Mouse (Mus musculus) hindbrain, embryonic 11.5 days (tissue): Measurements from ENCODE around the gene Ddx39b. TPM values are rescaled to one million over a fixed set of nuclear protein-coding genes. Genes with fewer than 3 reads are reported as not detected.

ENCODE experiments used
- ATAC-seq: fragments of 200-750 bp; cut with Nextera tagmentation; 2 replicates; pipeline ENCODE4 v1.8.0; 2017; ENCODE audit warnings: mild to moderate bottlenecking, moderate TSS enrichment, moderate library complexity; ENCODE audit not compliant: low FRiP score
- DNase-seq: peaks from one replicate; pipeline ENCODE4 v3.0.0-alpha.2; 2015; ENCODE audit warnings: low spot score
- H3K27ac ChIP-seq: fragments of 300-500 bp; sonication (generic); 2 replicates; pipeline ENCODE4 v1.5.1; 2014; ENCODE audit warnings: mild to moderate bottlenecking, low read depth, low read length
- H3K27me3 ChIP-seq: fragments of 300-500 bp; sonication (generic); 2 replicates; pipeline ENCODE4 v1.6.1; 2014; ENCODE audit warnings: mild to moderate bottlenecking, low read length, moderate library complexity, mixed read lengths; ENCODE audit not compliant: control insufficient read depth, insufficient read depth
- H3K36me3 ChIP-seq: fragments of 300-500 bp; sonication (generic); 2 replicates; pipeline ENCODE4 v1.6.1; 2014; ENCODE audit warnings: mild to moderate bottlenecking, low read length, moderate library complexity, mixed read lengths; ENCODE audit not compliant: control insufficient read depth, insufficient read depth
- H3K4me1 ChIP-seq: fragments of 300-500 bp; sonication (generic); replicated peaks from 2 replicates; pipeline ENCODE4 v1.6.1; 2014; ENCODE audit warnings: low read length, mixed read lengths; ENCODE audit not compliant: control insufficient read depth, insufficient read depth
- H3K4me2 ChIP-seq: fragments of 300-500 bp; sonication (generic); replicated peaks from 2 replicates; pipeline ENCODE4 v1.6.1; 2014; ENCODE audit warnings: mild to moderate bottlenecking, low read depth, low read length
- H3K4me3 ChIP-seq: fragments of 300-500 bp; sonication (generic); 2 replicates; pipeline ENCODE4 v1.5.1; 2014; ENCODE audit warnings: low read depth, low read length
- H3K9ac ChIP-seq: fragments of 300-500 bp; sonication (generic); 2 replicates; pipeline ENCODE4 v1.6.1; 2014; ENCODE audit warnings: low read depth, low read length
- H3K9me3 ChIP-seq: fragments of 300-500 bp; sonication (generic); 2 replicates; pipeline ENCODE4 v1.6.1; 2016; ENCODE audit warnings: low read length; ENCODE audit not compliant: control insufficient read depth
- WGBS: fragments of 180-500 bp; shearing (Covaris S2); extraction: QIAGEN DNeasy Blood & Tissue Kit; methylation state at CpG from one replicate; pipeline ENCODE4 v1.1.7; 2014; 5-methylcytosine and 5-hydroxymethylcytosine counted together
- polyA plus RNA-seq: library from polyadenylated mRNA; unstranded; fragments of >200 nt; fragmentation: Nextera tagmentation; extraction: Ambion mirVana; gene quantifications from 2 replicates; pipeline ENCODE4 v1.2.1, GENCODE M21; 2014

Ddx39b gene
- polyA plus RNA-seq, 1 experiment from 2014 or later = 633 TPM

- ATAC-seq (no peak), DNase-seq (no peak)
- no peak overlapping the region for H3K4me3 ChIP-seq
- H3K9ac ChIP-seq = no peak overlapping the region
- H3K27ac ChIP-seq = no peak overlapping the region
- no peaks in the 10 kb centered on the region for H3K9me3 ChIP-seq
- H3K4me2 ChIP-seq = 0 out of 2 replicates have a peak overlapping the region, but pooled peaks have one; percentile 71
- peaks cover 50% of the 10 kb centered on the region for H3K36me3 ChIP-seq
- 94% methylated on average over 2 of the region's 2 CpGs for WGBS
- H3K27me3 ChIP-seq = no peaks in the 10 kb centered on the region
- H3K4me1 ChIP-seq = peaks cover 24% of the 10 kb centered on the region
Observed at GRCm38 (mm10) chr17:35244999-35245398, 3.5 kb downstream of the Ddx39b start.

GRCm38 (mm10) chr17:35245731-35246623 lies 4.4 kb downstream of the Ddx39b start:
- Histone ChIP-seq H3K9me3 (no peaks in the 10 kb centered on the region), H3K9ac (no peak overlapping the region), H3K36me3 (peaks cover 59% of the 10 kb centered on the region), H3K4me3 (peak overlapping the region; percentile 6; the same call in 1 of the 2 replicates), H3K27me3 (no peaks in the 10 kb centered on the region), H3K4me2 (no peak overlapping the region), H3K27ac (no peak overlapping the region), H3K4me1 (peaks cover 21% of the 10 kb centered on the region)
- DNase-seq (no peak), ATAC-seq (no peak)
- 87% methylated on average over 15 of the region's 15 CpGs for WGBS

DNA sequence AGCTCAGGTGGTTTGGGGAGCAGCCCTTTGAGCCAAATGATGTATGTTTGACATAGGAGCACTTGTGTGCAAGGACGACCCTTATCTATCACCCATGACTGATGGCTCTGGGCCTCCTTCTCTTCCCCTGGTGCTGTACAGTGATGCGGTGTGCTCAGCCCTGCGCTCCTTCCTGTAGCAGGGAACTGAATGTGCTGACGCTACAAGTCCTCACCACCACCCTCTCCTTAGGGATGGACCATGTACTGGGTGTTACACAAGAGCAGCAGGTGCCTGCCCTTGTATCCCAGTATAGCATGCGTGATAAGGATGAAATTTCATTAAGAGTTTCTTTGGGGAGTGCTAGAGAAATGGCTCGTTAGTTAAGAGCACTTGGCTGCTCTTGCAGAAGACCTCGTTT lies 5.6 kb downstream of the Ddx39b start:
- no peaks in the 10 kb centered on the region for H3K27me3 ChIP-seq
- DNase-seq (no peak), ATAC-seq (no peak)
- H3K9me3 ChIP-seq = no peaks in the 10 kb centered on the region
- no peak overlapping the region for H3K4me3 ChIP-seq
- peaks cover 66% of the 10 kb centered on the region for H3K36me3 ChIP-seq
- WGBS = 89% methylated on average over 7 of the region's 7 CpGs
- H3K4me2 ChIP-seq = no peak overlapping the region
- no peak overlapping the region for H3K27ac ChIP-seq
- no peak overlapping the region for H3K9ac ChIP-seq
- peaks cover 21% of the 10 kb centered on the region for H3K4me1 ChIP-seq

- Histone ChIP-seq H3K4me2 (no peak overlapping the region), H3K9me3 (no peaks in the 10 kb centered on the region), H3K9ac (no peak overlapping the region), H3K36me3 (peaks cover 70% of the 10 kb centered on the region), H3K4me1 (peaks cover 14% of the 10 kb centered on the region), H3K27ac (no peak overlapping the region), H3K4me3 (no peak overlapping the region), H3K27me3 (no peaks in the 10 kb centered on the region)
- ATAC-seq = no peak
- WGBS = 90% methylated on average over 14 of the region's 14 CpGs
- no peak for DNase-seq
Observed at GRCm38 (mm10) chr17:35248986-35249385, 7.4 kb downstream of the Ddx39b start.

GRCm38 (mm10) chr17:35249451-35250197 lies 8.1 kb downstream of the Ddx39b start:
- Histone ChIP-seq H3K4me3 (no peak overlapping the region), H3K27me3 (no peaks in the 10 kb centered on the region), H3K4me2 (no peak overlapping the region), H3K4me1 (peaks cover 10% of the 10 kb centered on the region; the same call in 1 of the 2 replicates), H3K36me3 (peaks cover 63% of the 10 kb centered on the region), H3K27ac (no peak overlapping the region), H3K9me3 (no peaks in the 10 kb centered on the region), H3K9ac (no peak overlapping the region)
- WGBS = 88% methylated on average over 19 of the region's 19 CpGs
- ATAC-seq (no peak), DNase-seq (no peak)

- 93% methylated on average over 3 of the region's 3 CpGs for WGBS
- Histone ChIP-seq H3K36me3 (peaks cover 56% of the 10 kb centered on the region), H3K27ac (no peak overlapping the region)
Observed at GRCm38 (mm10) chr17:35250348-35251120, 9.0 kb downstream of the Ddx39b start.

DNA sequence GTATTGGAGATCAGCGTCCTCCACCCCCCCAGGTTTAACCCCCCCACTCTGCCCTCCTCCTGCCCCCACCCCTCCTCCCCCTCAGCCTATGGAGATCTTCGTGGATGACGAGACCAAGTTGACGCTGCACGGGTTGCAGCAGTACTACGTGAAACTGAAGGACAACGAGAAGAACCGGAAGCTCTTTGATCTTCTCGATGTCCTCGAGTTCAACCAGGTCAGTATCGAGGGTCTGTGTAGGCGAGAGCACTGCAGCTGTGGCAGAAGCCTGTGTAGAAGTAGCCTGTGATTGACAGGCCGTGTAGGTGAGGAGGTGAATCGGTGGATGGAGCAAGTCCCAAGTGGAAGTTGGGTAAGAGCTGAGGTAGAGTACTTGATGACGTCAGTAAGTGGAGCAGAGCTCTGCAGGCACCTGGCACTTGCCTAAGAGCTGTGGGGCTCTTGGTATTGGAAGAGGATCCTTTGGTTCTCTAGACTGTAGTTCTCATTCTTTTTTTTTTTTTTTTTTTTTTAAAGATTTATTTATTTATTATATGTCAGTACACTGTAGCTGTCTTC lies 9.7 kb downstream of the Ddx39b start:
- Histone ChIP-seq H3K4me3 (no peak overlapping the region), H3K27ac (no peak overlapping the region), H3K36me3 (peaks cover 51% of the 10 kb centered on the region), H3K9me3 (no peaks in the 10 kb centered on the region), H3K27me3 (no peaks in the 10 kb centered on the region), H3K4me2 (no peak overlapping the region), H3K9ac (no peak overlapping the region), H3K4me1 (0 out of 2 replicates have a peak, but pooled peaks cover 2% of the 10 kb centered on the region)
- 89% methylated on average over 15 of the region's 15 CpGs for WGBS
- DNase-seq = no peak
- no peak for ATAC-seq

More at GRCm38 (mm10) chr17:35250348-35251120, 9.0 kb downstream of the Ddx39b start:
- Histone ChIP-seq H3K4me2 (no peak overlapping the region), H3K4me3 (no peak overlapping the region), H3K9me3 (no peaks in the 10 kb centered on the region), H3K27me3 (no peaks in the 10 kb centered on the region), H3K4me1 (peaks cover 5% of the 10 kb centered on the region; the same call in 1 of the 2 replicates), H3K9ac (no peak overlapping the region)
- ATAC-seq = no peak
- DNase-seq = no peak

- Histone ChIP-seq H3K36me3 (peaks cover 44% of the 10 kb centered on the region), H3K27me3 (no peaks in the 10 kb centered on the region), H3K27ac (no peak overlapping the region), H3K9me3 (no peaks in the 10 kb centered on the region), H3K4me3 (no peak overlapping the region), H3K4me2 (no peak overlapping the region), H3K9ac (no peak overlapping the region), H3K4me1 (no peaks in the 10 kb centered on the region)
- 84% methylated on average over 5 of the region's 5 CpGs for WGBS
- ATAC-seq = no peak
- DNase-seq = no peak
Observed at GRCm38 (mm10) chr17:35251981-35252380, 10.4 kb downstream of the Ddx39b start.
